Mouse (Mus musculus) ES-E14 (cell line): ENCODE measurements around the gene Oxsr1. TPM values are rescaled to one million over a fixed set of nuclear protein-coding genes. Genes with fewer than 3 reads are reported as not detected.

ENCODE experiments used
- DNase-seq: peaks from one replicate; pipeline ENCODE4 v3.0.0-alpha.2; 2013; ENCODE audit warnings: low read depth, low spot score
- H3K27ac ChIP-seq: 2 replicates; pipeline ENCODE4 v1.5.1; 2012; ENCODE audit warnings: low read depth, mild to moderate bottlenecking, low read length, moderate library complexity, mixed read lengths; ENCODE audit not compliant: poor library complexity, insufficient read depth, severe bottlenecking
- H3K36me3 ChIP-seq: 2 replicates; pipeline ENCODE4 v1.6.1; 2012; ENCODE audit warnings: mild to moderate bottlenecking, low read length, moderate library complexity, mixed read lengths; ENCODE audit not compliant: control insufficient read depth, poor library complexity, insufficient read depth, severe bottlenecking
- H3K4me1 ChIP-seq, 2 experiments: fragments of 150-350 bp in 1 of 2; sonication (generic) in 1 of 2; 2 replicates each; pipeline ENCODE4 v1.6.1; 2012; ENCODE audit warnings: low read length in 2 of 2, mild to moderate bottlenecking in 1 of 2, mixed read lengths in 1 of 2; ENCODE audit not compliant: control insufficient read depth in 2 of 2, insufficient read depth in 2 of 2, poor library complexity in 1 of 2
- H3K4me3 ChIP-seq, 2 experiments: fragments of 150-350 bp in 1 of 2; sonication (generic) in 1 of 2; 2 replicates each; pipeline ENCODE4 v1.5.1; 2012; ENCODE audit warnings: low read length in 2 of 2, low read depth in 1 of 2, mild to moderate bottlenecking in 1 of 2, mixed read lengths in 1 of 2; ENCODE audit not compliant: insufficient read depth in 1 of 2, poor library complexity in 1 of 2, severe bottlenecking in 1 of 2
- H3K9ac ChIP-seq: 2 replicates; pipeline ENCODE4 v1.6.1; 2012; ENCODE audit warnings: low read depth, mild to moderate bottlenecking, low read length, mixed read lengths; ENCODE audit not compliant: poor library complexity, insufficient read depth, severe bottlenecking
- H3K9me3 ChIP-seq: fragments of 150-350 bp; sonication (generic); 2 replicates; pipeline ENCODE4 v1.6.1; 2012; ENCODE audit warnings: low read depth, mild to moderate bottlenecking, low read length; ENCODE audit not compliant: control insufficient read depth, insufficient read depth
- CHD2 ChIP-seq: IDR thresholded peaks from 2 replicates; pipeline ENCODE4 v1.6.1; 2014; ENCODE audit warnings: mild to moderate bottlenecking, low read depth, low read length, inconsistent platforms
- HCFC1 ChIP-seq: IDR thresholded peaks from 2 replicates; pipeline ENCODE4 v1.6.1; 2012; ENCODE audit warnings: low read length, inconsistent platforms, borderline replicate concordance; ENCODE audit not compliant: insufficient read depth
- MAFK ChIP-seq: IDR thresholded peaks from 2 replicates; pipeline ENCODE4 v1.6.1; 2014; ENCODE audit warnings: mild to moderate bottlenecking, low read depth, low read length, inconsistent platforms; ENCODE audit not compliant: insufficient read depth
- ZC3H11A ChIP-seq: IDR thresholded peaks from 2 replicates; pipeline ENCODE4 v1.6.1; 2012; ENCODE audit warnings: low read depth, mild to moderate bottlenecking, inconsistent platforms, low read length, borderline replicate concordance
- ZNF384 ChIP-seq: IDR thresholded peaks from 2 replicates; pipeline ENCODE4 v1.6.1; 2012; ENCODE audit warnings: low read depth, low read length, inconsistent platforms
- in situ Hi-C, 2 experiments: fragments of 600-800 bp; cut with MboI; formaldehyde crosslinking; loops; one replicate each; pipeline ENCODE4 v1.15.1; 2025; ENCODE audit warnings: low sequenced_read_pairs in 2 of 2, inconsistent platforms in 1 of 2; ENCODE audit not compliant: unreplicated experiment in 2 of 2
- total RNA-seq: library from RNA; depleted of rRNA; stranded (reverse); fragments of 300-350 nt; gene quantifications from 2 replicates; pipeline ENCODE4 v1.2.3, GENCODE M21; 2012

Gene Oxsr1
- total RNA-seq, 1 experiment = 52.1 TPM

- TF ChIP-seq HCFC1 = no peak
- TF ChIP-seq ZC3H11A = no peak
- no peak for TF ChIP-seq ZNF384
- TF ChIP-seq MAFK = no peak
- TF ChIP-seq CHD2 = no peak
- no peak for DNase-seq
- no peak overlapping the region for H3K4me3 ChIP-seq
- in situ Hi-C loops = no loop called here
- no peak overlapping the region for H3K9ac ChIP-seq
- peaks cover 3 to 19% of the 10 kb centered on the region in 2 experiments; a peak in 2 of 4 replicates for H3K4me1 ChIP-seq
- H3K27ac ChIP-seq = no peak overlapping the region
- peaks cover 3% of the 10 kb centered on the region; the same call in 1 of the 2 replicates for H3K36me3 ChIP-seq
- no peaks in the 10 kb centered on the region for H3K9me3 ChIP-seq
Observed at GRCm38 (mm10) chr9:119338350-119338749, 16.1 kb upstream of the Oxsr1 start.

GRCm38 (mm10) chr9:119337842-119338241, 15.6 kb upstream of the Oxsr1 start:
- Histone ChIP-seq H3K36me3 (peaks cover 2% of the 10 kb centered on the region; the same call in 1 of the 2 replicates), H3K4me1 (peaks cover 3 to 19% of the 10 kb centered on the region in 2 experiments; a peak in 2 of 4 replicates), H3K9me3 (no peaks in the 10 kb centered on the region), H3K27ac (no peak overlapping the region), H3K9ac (no peak overlapping the region), H3K4me3 (no peak overlapping the region)
- TF ChIP-seq HCFC1 (no peak), ZC3H11A (no peak), CHD2 (no peak), ZNF384 (no peak), MAFK (no peak)
- in situ Hi-C loops = no loop called here
- no peak for DNase-seq

GRCm38 (mm10) chr9:119335571-119335970, 13.3 kb upstream of the Oxsr1 start:
- Histone ChIP-seq H3K4me3 (no peak overlapping the region), H3K36me3 (no peaks in the 10 kb centered on the region), H3K27ac (no peak overlapping the region), H3K9ac (no peak overlapping the region), H3K9me3 (no peaks in the 10 kb centered on the region), H3K4me1 (peaks cover 0 to 13% of the 10 kb centered on the region in 2 experiments; a peak in 1 of 4 replicates)
- no peak for TF ChIP-seq MAFK
- TF ChIP-seq ZC3H11A = no peak
- TF ChIP-seq HCFC1 = no peak
- TF ChIP-seq CHD2 = no peak
- no peak for TF ChIP-seq ZNF384
- in situ Hi-C loops = no loop called here
- no peak for DNase-seq

- H3K4me1 ChIP-seq = peaks cover 0 to 9% of the 10 kb centered on the region in 2 experiments; a peak in 1 of 4 replicates
- TF ChIP-seq MAFK = no peak
- no peak for TF ChIP-seq ZC3H11A
- no peak for TF ChIP-seq ZNF384
- no peak for TF ChIP-seq HCFC1
- no peak for TF ChIP-seq CHD2
- no peak overlapping the region for H3K27ac ChIP-seq
- H3K4me3 ChIP-seq = no peak overlapping the region
- DNase-seq = no peak
- H3K9ac ChIP-seq = no peak overlapping the region
- in situ Hi-C loops = no loop called here
- no peaks in the 10 kb centered on the region for H3K9me3 ChIP-seq
- H3K36me3 ChIP-seq = no peaks in the 10 kb centered on the region
Observed at GRCm38 (mm10) chr9:119334834-119335233, 12.6 kb upstream of the Oxsr1 start.
